Comparison of ENCODE assay signal across 8 mouse cellular contexts in the genomic region with DNA sequence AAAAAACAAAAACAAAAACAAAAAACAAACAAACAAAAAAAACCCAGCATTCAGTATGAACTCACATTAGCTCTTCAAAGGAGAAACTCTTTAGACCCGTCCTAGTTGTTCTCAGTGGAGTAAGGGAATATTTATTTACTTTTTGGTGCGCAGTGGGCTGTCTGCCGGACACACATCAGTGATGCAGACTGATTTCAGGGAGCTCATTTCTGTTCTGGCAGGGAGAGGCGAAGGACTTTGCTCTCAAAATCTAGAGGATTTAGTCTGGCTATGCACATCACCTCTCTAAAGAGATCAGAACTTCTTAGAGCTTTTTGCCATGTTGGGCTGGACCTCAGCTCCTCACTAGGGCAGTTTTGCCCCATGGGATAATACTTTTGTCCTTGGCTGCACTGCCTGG. TPM values are rescaled to one million over a fixed set of nuclear protein-coding genes. Genes with fewer than 3 reads are reported as not detected.
DNase-seq lines count a peak whose midpoint lies in the region; ATAC-seq lines count a peak whose summit lies in the region.

No protein-coding gene starts in this region.

- peaks cover 5% of the 10 kb centered on the region; the same call in 1 of the 2 replicates for H3K4me1 ChIP-seq in forebrain, embryonic 11.5 days (replicated peaks; ENCODE audit: control insufficient read depth, insufficient read depth, low read length)
- H3K4me1 ChIP-seq in intestine, embryonic 16.5 days (ENCODE audit: control insufficient read depth, insufficient read depth, low read length), result peaks cover 39% of the 10 kb centered on the region
- peaks cover 24% of the 10 kb centered on the region for H3K4me1 ChIP-seq in midbrain, embryonic 14.5 days (ENCODE audit: control insufficient read depth, insufficient read depth, low read length)

- no peak for ATAC-seq in forebrain, embryonic 11.5 days (replicated peaks; ENCODE audit: low FRiP score)
- ATAC-seq in intestine, embryonic 16.5 days, result no peak
- ATAC-seq in midbrain, embryonic 14.5 days (ENCODE audit: low FRiP score, low TSS enrichment), result no peak

- H3K36me3 ChIP-seq in forebrain, embryonic 11.5 days (ENCODE audit: control insufficient read depth, insufficient read depth, low read length), result peaks cover 10% of the 10 kb centered on the region
- 0 out of 2 replicates have a peak, but pooled peaks cover 7% of the 10 kb centered on the region for H3K36me3 ChIP-seq in intestine, embryonic 16.5 days (ENCODE audit: control insufficient read depth, insufficient read depth, low read length)
- 0 out of 2 replicates have a peak, but pooled peaks cover 6% of the 10 kb centered on the region for H3K36me3 ChIP-seq in midbrain, embryonic 14.5 days (ENCODE audit: control insufficient read depth, insufficient read depth, low read length)

- DNase-seq in kidney, adult 9 months, result peak; percentile 65
- no peak for DNase-seq in kidney, adult 11 months
- no peak for DNase-seq in forebrain, embryonic 11.5 days (ENCODE audit: low spot score)
- DNase-seq in midbrain, embryonic 14.5 days, result no peak
- DNase-seq in ovary, postnatal 14 days (ENCODE audit: low spot score), result no peak
- DNase-seq in right cerebral cortex, postnatal 25 days, result no peak
- no peak for DNase-seq in spleen, postnatal 10 days (ENCODE audit: low spot score in 2 of 2)

- no peaks in the 10 kb centered on the region; the same call in 1 of the 2 replicates for H3K9me3 ChIP-seq in forebrain, embryonic 11.5 days (ENCODE audit: control insufficient read depth, low read length)
- peaks cover 3% of the 10 kb centered on the region; the same call in 1 of the 2 replicates for H3K9me3 ChIP-seq in intestine, embryonic 16.5 days (ENCODE audit: control insufficient read depth, low read length)
- H3K9me3 ChIP-seq in midbrain, embryonic 14.5 days (ENCODE audit: control insufficient read depth, low read length), result no peaks in the 10 kb centered on the region

- peak overlapping the region; percentile 91 for H3K4me3 ChIP-seq in forebrain, embryonic 11.5 days (ENCODE audit: low read depth, low read length)
- peak overlapping the region; percentile 17; the same call in 1 of the 2 replicates for H3K4me3 ChIP-seq in intestine, embryonic 16.5 days (ENCODE audit: low read length)
- peak overlapping the region; percentile 78 for H3K4me3 ChIP-seq in midbrain, embryonic 14.5 days (replicated peaks; ENCODE audit: low read depth, low read length)

- peak overlapping the region; percentile 14; the same call in 1 of the 2 replicates for H3K27ac ChIP-seq in forebrain, embryonic 11.5 days (ENCODE audit: low read depth, low read length)
- H3K27ac ChIP-seq in intestine, embryonic 16.5 days (ENCODE audit: low read length), result no peak overlapping the region
- H3K27ac ChIP-seq in midbrain, embryonic 14.5 days (replicated peaks; ENCODE audit: low read depth, low read length), result no peak overlapping the region

- peak overlapping the region; percentile 55 for H3K4me2 ChIP-seq in forebrain, embryonic 11.5 days (ENCODE audit: low read depth, low read length, severe bottlenecking)
- peak overlapping the region; percentile 28 for H3K4me2 ChIP-seq in intestine, embryonic 16.5 days (ENCODE audit: low read depth, low read length)
- peak overlapping the region; percentile 80 for H3K4me2 ChIP-seq in midbrain, embryonic 14.5 days (ENCODE audit: low read length)

- H3K27me3 ChIP-seq in forebrain, embryonic 11.5 days (ENCODE audit: control insufficient read depth, insufficient read depth, low read length), result no peaks in the 10 kb centered on the region; the same call in 1 of the 2 replicates
- no peaks in the 10 kb centered on the region; the same call in 1 of the 2 replicates for H3K27me3 ChIP-seq in intestine, embryonic 16.5 days (replicated peaks; ENCODE audit: control insufficient read depth, insufficient read depth, low read length)
- peaks cover 7% of the 10 kb centered on the region; the same call in 1 of the 2 replicates for H3K27me3 ChIP-seq in midbrain, embryonic 14.5 days (ENCODE audit: control insufficient read depth, insufficient read depth, low read length)

- WGBS in forebrain, embryonic 11.5 days, result 53% methylated on average over 4 of the region's 4 CpGs
- WGBS in intestine, embryonic 16.5 days, result 59% methylated on average over 4 of the region's 4 CpGs
- 42% methylated on average over 4 of the region's 4 CpGs for WGBS in midbrain, embryonic 14.5 days

- H3K9ac ChIP-seq in forebrain, embryonic 11.5 days (ENCODE audit: low read length), result peak overlapping the region; percentile 39; the same call in 1 of the 2 replicates
- no peak overlapping the region for H3K9ac ChIP-seq in intestine, embryonic 16.5 days (ENCODE audit: low read depth, low read length)
- H3K9ac ChIP-seq in midbrain, embryonic 14.5 days (replicated peaks; ENCODE audit: low read length), result no peak overlapping the region; the same call in 1 of the 2 replicates

RNA-seq across cellular contexts. Expression of a gene that starts 2.1 kb away (rescaled TPM):
- 17.6 and 19.1 TPM in 2 replicates for polyA plus RNA-seq in forebrain, embryonic 11.5 days (2014; fragmentation: Nextera tagmentation; extraction: Ambion mirVana)
- 4.2 and 5.1 TPM in 2 replicates for polyA plus RNA-seq in intestine, embryonic 16.5 days (2015; fragmentation: Nextera tagmentation; extraction: Ambion mirVana)
- polyA plus RNA-seq in midbrain, embryonic 14.5 days (2014; fragmentation: Nextera tagmentation; extraction: Ambion mirVana), result 8.1 and 8.7 TPM in 2 replicates

Comparison
In these comparisons a context has a peak if more than half of its experiments do, and no peak if none do; other contexts are left out.
1. H3K4me2 ChIP-seq: peak in every context shown above with its lines; median percentile 80 in midbrain, embryonic 14.5 days; 55 in forebrain, embryonic 11.5 days; 28 in intestine, embryonic 16.5 days.
2. H3K4me3 ChIP-seq: peak in every context shown above with its lines; median percentile 91 in forebrain, embryonic 11.5 days; 78 in midbrain, embryonic 14.5 days; 17 in intestine, embryonic 16.5 days.